Mouse (Mus musculus) MEL (cell line): ENCODE results near the gene Pacsin2. TPM values are rescaled to one million over a fixed set of nuclear protein-coding genes. Genes with fewer than 3 reads are reported as not detected.
A peak's percentile ranks its signal among the peaks of the same experiment; 100 is the strongest.

Experiments used
- DNase-seq: peaks from one replicate; pipeline ENCODE4 v3.0.0; 2011; ENCODE audit warnings: low read depth, low spot score
- H3K27ac ChIP-seq: 2 replicates; pipeline ENCODE4 v1.5.1; 2012; ENCODE audit warnings: low read depth, mild to moderate bottlenecking, control low read depth, low read length, moderate library complexity; ENCODE audit not compliant: control insufficient read depth
- H3K27me3 ChIP-seq, 2 experiments: fragments of 150-350 bp in 1 of 2; sonication (generic) in 1 of 2; 2 replicates each; pipeline ENCODE4 v1.6.1; 2012; ENCODE audit warnings: low read length in 2 of 2, mild to moderate bottlenecking in 2 of 2, improper control_type of control experiment in 1 of 2, moderate library complexity in 1 of 2; ENCODE audit not compliant: insufficient read depth in 2 of 2, control insufficient read depth in 1 of 2
- H3K36me3 ChIP-seq, 2 experiments: 2 replicates each; pipeline ENCODE4 v1.6.1; 2012 to 2014; ENCODE audit warnings: low read length in 2 of 2, improper control_type of control experiment in 1 of 2, inconsistent platforms in 1 of 2, mild to moderate bottlenecking in 1 of 2; ENCODE audit not compliant: insufficient read depth in 2 of 2, control insufficient read depth in 1 of 2
- H3K4me1 ChIP-seq, 2 experiments: fragments of 150-350 bp in 1 of 2; sonication (generic) in 1 of 2; 2 replicates each; pipeline ENCODE4 v1.6.1; 2012; ENCODE audit warnings: low read length in 2 of 2, improper control_type of control experiment in 1 of 2, mild to moderate bottlenecking in 1 of 2; ENCODE audit not compliant: insufficient read depth in 2 of 2, control insufficient read depth in 1 of 2
- H3K4me3 ChIP-seq, 2 experiments: fragments of 150-350 bp in 1 of 2; sonication (generic) in 1 of 2; 2 replicates each; pipeline ENCODE4 v1.5.1; 2012; ENCODE audit warnings: low read depth in 2 of 2, low read length in 2 of 2, mild to moderate bottlenecking in 2 of 2, moderate library complexity in 2 of 2, control low read depth in 1 of 2, improper control_type of control experiment in 1 of 2; ENCODE audit not compliant: control insufficient read depth in 1 of 2, insufficient read depth in 1 of 2
- H3K79me2 ChIP-seq: 2 replicates; pipeline ENCODE4 v1.6.1; 2012; ENCODE audit warnings: mild to moderate bottlenecking, low read length, moderate library complexity; ENCODE audit not compliant: control insufficient read depth, poor library complexity, insufficient read depth
- H3K9ac ChIP-seq: 2 replicates; pipeline ENCODE4 v1.6.1; 2012; ENCODE audit warnings: low read depth, mild to moderate bottlenecking, control low read depth, low read length, moderate library complexity; ENCODE audit not compliant: control insufficient read depth, poor library complexity, severe bottlenecking
- H3K9me3 ChIP-seq: fragments of 150-350 bp; sonication (generic); replicated peaks from 2 replicates; pipeline ENCODE4 v1.6.1; 2012; ENCODE audit warnings: mild to moderate bottlenecking, low read length, improper control_type of control experiment, moderate library complexity; ENCODE audit not compliant: insufficient read depth
- BHLHE40 ChIP-seq: IDR thresholded peaks from 2 replicates; pipeline ENCODE4 v1.6.1; 2012; ENCODE audit warnings: low read depth, mild to moderate bottlenecking, inconsistent platforms, low read length, improper control_type of control experiment, borderline replicate concordance
- CHD2 ChIP-seq: IDR thresholded peaks from 2 replicates; pipeline ENCODE4 v1.6.1; 2011; ENCODE audit warnings: low read length, improper control_type of control experiment
- HCFC1 ChIP-seq: IDR thresholded peaks from 2 replicates; pipeline ENCODE4 v1.6.1; 2012; ENCODE audit warnings: low read depth, mild to moderate bottlenecking, inconsistent platforms, low read length, improper control_type of control experiment, moderate library complexity
- JUND ChIP-seq: IDR thresholded peaks from 2 replicates; pipeline ENCODE4 v1.6.1; 2011; ENCODE audit warnings: low read depth, mild to moderate bottlenecking, improper control_type of control experiment, low read length
- KAT2A ChIP-seq: conservative IDR thresholded peaks from 2 replicates; pipeline ENCODE4 v1.6.1; 2012; ENCODE audit warnings: low read depth, low read length, improper control_type of control experiment, inconsistent platforms
- MAX ChIP-seq: IDR thresholded peaks from 2 replicates; pipeline ENCODE4 v1.6.1; 2011; ENCODE audit warnings: low read length, improper control_type of control experiment
- MAZ ChIP-seq: IDR thresholded peaks from 2 replicates; pipeline ENCODE4 v1.6.1; 2012; ENCODE audit warnings: low read depth, mild to moderate bottlenecking, inconsistent platforms, low read length, improper control_type of control experiment
- MYC ChIP-seq: IDR thresholded peaks from 2 replicates; pipeline ENCODE4 v1.6.1; 2011; ENCODE audit warnings: low read depth, mild to moderate bottlenecking, low read length, improper control_type of control experiment, moderate library complexity
- POLR2AphosphoS2 ChIP-seq: IDR thresholded peaks from 2 replicates; pipeline ENCODE4 v1.6.1; 2011; ENCODE audit warnings: low read length, improper control_type of control experiment
- RAD21 ChIP-seq: IDR thresholded peaks from 2 replicates; pipeline ENCODE4 v1.6.1; 2011; ENCODE audit warnings: mild to moderate bottlenecking, low read depth, low read length, improper control_type of control experiment
- SIN3A ChIP-seq: IDR thresholded peaks from 2 replicates; pipeline ENCODE4 v1.6.1; 2012; ENCODE audit warnings: low read length, improper control_type of control experiment, inconsistent platforms
- TAL1 ChIP-seq: IDR thresholded peaks from 2 replicates; pipeline ENCODE4 v1.6.1; 2012; ENCODE audit warnings: mild to moderate bottlenecking, inconsistent platforms, low read length, moderate library complexity, mixed read lengths
- TCF12 ChIP-seq: IDR thresholded peaks from 2 replicates; pipeline ENCODE4 v1.6.1; 2014; ENCODE audit warnings: low read depth, mild to moderate bottlenecking, inconsistent platforms, low read length, improper control_type of control experiment, moderate library complexity
- UBTF ChIP-seq: IDR thresholded peaks from 2 replicates; pipeline ENCODE4 v1.6.1; 2012; ENCODE audit warnings: low read depth, mild to moderate bottlenecking, inconsistent platforms, low read length, improper control_type of control experiment, moderate library complexity, borderline replicate concordance; ENCODE audit not compliant: insufficient read depth
- USF1 ChIP-seq: IDR thresholded peaks from 2 replicates; pipeline ENCODE4 v1.6.1; 2014; ENCODE audit warnings: low read depth, mild to moderate bottlenecking, inconsistent platforms, low read length, improper control_type of control experiment, moderate library complexity
- ZKSCAN1 ChIP-seq: IDR thresholded peaks from 2 replicates; pipeline ENCODE4 v1.6.1; 2012; ENCODE audit warnings: low read depth, mild to moderate bottlenecking, inconsistent platforms, low read length, improper control_type of control experiment, moderate library complexity
- polyA plus RNA-seq, 2 experiments: library from polyadenylated mRNA; stranded (reverse) in 1 of 2; unstranded in 1 of 2; fragments of >175 nt in 1 of 2; fragments of >200 nt in 1 of 2; gene quantifications; 2 replicates each; pipeline versions ENCODE4 v1.2.1 to v1.2.4; 2012; ENCODE audit warnings: low replicate concordance in 2 of 2, low read depth in 1 of 2; ENCODE audit not compliant: insufficient read length in 2 of 2, insufficient read depth in 1 of 2, missing spikeins in 1 of 2
- total RNA-seq: library from RNA; depleted of rRNA; stranded (reverse); fragments of 300-350 nt; gene quantifications from 2 replicates; pipeline ENCODE4 v1.2.3, GENCODE M21; 2012

The Pacsin2 gene
- total and polyA plus RNA-seq, 3 experiments = 58.7 to 425 (median 103) TPM

GRCm38 (mm10) chr15:83434692-83435091 is 29.7 kb downstream of the Pacsin2 start:
- DNase-seq = no peak
- H3K27ac ChIP-seq = no peak overlapping the region
- no peaks in the 10 kb centered on the region for H3K9me3 ChIP-seq
- peaks cover 48% of the 10 kb centered on the region for H3K79me2 ChIP-seq
- no peak overlapping the region for H3K4me3 ChIP-seq
- TF ChIP-seq CHD2 (no peak), RAD21 (no peak), TAL1 (no peak), KAT2A (no peak), HCFC1 (no peak), ZKSCAN1 (no peak), TCF12 (no peak), MAX (no peak), USF1 (no peak), MAZ (no peak)
- peaks cover 38 to 42% of the 10 kb centered on the region in 2 experiments for H3K4me1 ChIP-seq
- no peak overlapping the region for H3K9ac ChIP-seq
- H3K27me3 ChIP-seq = no peaks in the 10 kb centered on the region
- H3K36me3 ChIP-seq = peaks cover 2 to 48% of the 10 kb centered on the region in 2 experiments

DNA sequence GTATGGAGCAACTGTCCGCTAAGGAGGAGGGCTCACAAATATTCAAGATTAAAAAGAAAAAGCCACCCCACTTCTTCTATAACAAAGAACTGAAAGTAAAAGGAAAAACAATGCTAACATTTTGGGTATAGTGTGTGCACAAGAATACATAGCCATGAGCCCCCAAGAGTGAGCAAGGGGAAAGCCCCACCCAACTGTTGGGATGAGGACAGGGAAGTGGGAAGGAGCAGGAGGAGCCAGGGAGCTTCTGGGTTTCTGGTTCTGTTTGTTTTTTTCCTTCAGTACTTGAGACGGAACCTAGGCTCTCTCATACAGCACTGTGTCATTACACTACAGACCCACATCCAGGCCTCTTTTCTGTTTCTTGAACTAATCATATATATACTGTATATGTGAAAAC is 31.1 kb downstream of the Pacsin2 start:
- H3K27me3 ChIP-seq = no peaks in the 10 kb centered on the region
- H3K9me3 ChIP-seq = no peaks in the 10 kb centered on the region
- peak overlapping the region; percentile 87 for H3K27ac ChIP-seq
- H3K4me1 ChIP-seq = peaks cover 43 to 50% of the 10 kb centered on the region in 2 experiments
- no peak for TF ChIP-seq POLR2AphosphoS2
- no peak for TF ChIP-seq USF1
- no peak for TF ChIP-seq BHLHE40
- no peak for TF ChIP-seq JUND
- no peak for TF ChIP-seq SIN3A
- no peak for TF ChIP-seq ZKSCAN1
- TF ChIP-seq MYC = no peak
- TF ChIP-seq UBTF = no peak
- TF ChIP-seq KAT2A = no peak
- no peak for TF ChIP-seq CHD2
- peaks cover 2 to 60% of the 10 kb centered on the region in 2 experiments for H3K36me3 ChIP-seq
- peak overlapping the region; percentile 74 for H3K9ac ChIP-seq
- peaks cover 49% of the 10 kb centered on the region for H3K79me2 ChIP-seq
- no peak for DNase-seq
- peak overlapping the region; percentile 67 to 96; a peak in 2 of 4 replicates for H3K4me3 ChIP-seq
